Mouse (Mus musculus) gastrocnemius, postnatal 36 days (tissue): Measurements from ENCODE around the gene Tmcc3. TPM values are rescaled to one million over a fixed set of nuclear protein-coding genes. Genes with fewer than 3 reads are reported as not detected.

Experiments used
- DNase-seq, 2 experiments: peaks; one replicate each; pipeline ENCODE4 v3.0.0; 2022
- intact Hi-C: fragments of 180-260 bp; cut with DNase I; formaldehyde crosslinking; loops from one replicate; pipeline ENCODE4 v1.15.1; 2025
- long read RNA-seq, 2 experiments: library from polyadenylated mRNA; stranded (forward); transcript quantifications; one replicate each; pipeline ENCODE4 v2.0.0; 2021
- total RNA-seq, 2 experiments: library from RNA; stranded (reverse); gene quantifications; 2 replicates each; pipeline ENCODE4 v1.2.3; 2021

Gene Tmcc3
- 10 to 100 TPM; 17.3 to 19.3 TPM for total RNA-seq
- long read RNA-seq, experiment 1, full-length matches to known transcripts, result 3 of 7 reads
- long read RNA-seq, experiment 1, partial matches to known transcripts, result 0 of 7 reads
- long read RNA-seq, experiment 1, other reads (novel, unspliced or antisense), result 4 of 7 reads
- long read RNA-seq, experiment 2, full-length matches to known transcripts, result 7 of 17 reads
- long read RNA-seq, experiment 2, partial matches to known transcripts, result 0 of 17 reads
- long read RNA-seq, experiment 2, other reads (novel, unspliced or antisense), result 10 of 17 reads

- intact Hi-C loops, result no loop called here
- no peak for DNase-seq
Observed at GRCm38 (mm10) chr10:94311511-94312006, at the start of gene Tmcc3. Tmcc3 (plus strand) TSS chr10:94311949.

GRCm38 (mm10) chr10:94262646-94263045, 49.1 kb upstream of the Tmcc3 start:
- DNase-seq, result no peak
- intact Hi-C loops, result no loop called here

DNA sequence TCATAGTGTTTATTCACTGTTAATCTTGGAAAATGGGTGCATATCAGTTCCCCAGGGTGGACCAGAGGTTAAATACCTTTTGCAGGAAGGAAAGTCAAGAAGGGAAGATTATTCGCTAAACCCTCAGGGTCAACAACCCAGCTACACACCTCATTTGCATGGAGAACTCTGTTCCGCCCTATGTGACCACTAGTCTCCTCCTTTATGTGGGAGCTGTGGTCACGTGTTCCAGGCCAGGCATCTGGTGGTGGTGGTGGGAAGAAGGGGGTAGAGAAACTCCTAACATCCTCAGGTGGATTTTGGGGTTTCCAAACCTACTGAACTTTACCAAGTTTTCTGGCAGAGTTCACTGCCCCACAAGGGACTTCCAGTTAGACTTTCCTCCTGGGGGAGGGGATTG, 48.5 kb upstream of the Tmcc3 start:
- intact Hi-C loops, result no loop called here
- no peak for DNase-seq

GRCm38 (mm10) chr10:94265656-94266542, 45.9 kb upstream of the Tmcc3 start:
- intact Hi-C loops, result no loop called here
- no peak for DNase-seq

DNA sequence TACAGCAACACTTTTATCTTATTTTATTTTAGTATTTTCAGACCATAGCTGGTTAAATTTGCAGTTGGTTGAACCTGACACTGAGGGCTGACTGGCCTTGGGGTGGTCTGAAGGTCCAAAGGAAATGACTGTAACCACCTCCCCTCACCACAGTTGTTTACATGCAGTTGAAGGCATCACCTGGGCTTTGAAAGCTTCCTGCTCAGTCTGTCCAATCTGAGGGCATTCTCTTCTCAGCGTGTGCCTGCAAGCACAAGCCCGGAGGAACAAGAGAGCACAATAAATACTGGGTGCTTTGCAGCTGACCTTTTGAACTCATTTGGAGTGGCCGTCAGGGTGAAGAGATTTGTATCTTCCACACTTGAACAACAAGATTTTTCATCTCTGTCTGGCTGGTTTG, 36.4 kb upstream of the Tmcc3 start:
- intact Hi-C loops, result no loop called here
- no peak for DNase-seq

DNA sequence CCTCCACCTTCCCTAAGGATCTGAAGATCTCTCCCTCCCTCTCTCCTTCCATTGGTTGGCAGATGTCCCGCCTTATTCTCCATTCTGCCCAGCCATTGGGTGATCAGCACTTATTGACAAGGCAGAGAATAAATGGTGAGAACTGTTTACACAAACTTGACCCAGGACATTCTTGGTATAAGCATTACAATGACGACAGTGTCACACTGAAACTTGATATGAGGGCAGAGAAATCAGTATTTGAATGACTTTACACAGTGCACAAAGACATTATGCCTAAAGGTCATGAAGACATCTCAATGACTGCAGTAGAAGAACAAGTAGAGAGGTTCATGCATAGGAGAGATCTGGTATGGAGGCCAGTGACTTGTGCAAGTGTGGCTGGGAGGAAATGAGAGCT, 35.2 kb upstream of the Tmcc3 start:
- no peak for DNase-seq
- intact Hi-C loops, result no loop called here

DNA sequence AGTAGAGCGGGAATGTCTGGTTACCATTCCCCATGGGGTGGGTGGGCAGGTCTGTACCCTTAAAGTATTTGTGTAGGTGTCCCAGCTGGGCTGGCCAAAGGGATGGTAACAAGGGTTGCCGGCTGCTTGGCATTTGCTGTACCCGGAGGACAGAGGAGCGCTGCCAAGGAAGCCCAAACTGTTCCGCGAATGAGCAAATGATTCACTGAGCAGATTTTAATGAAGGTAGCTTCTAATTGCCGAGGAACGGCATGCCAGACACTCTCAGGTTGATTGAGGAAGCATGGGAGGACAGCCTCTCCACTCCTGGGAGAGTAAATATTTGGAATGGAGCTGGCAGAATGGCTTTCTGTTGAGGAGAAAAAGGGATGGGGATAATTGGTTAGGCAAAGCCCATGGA, 29.6 kb upstream of the Tmcc3 start:
- DNase-seq, result no peak
- intact Hi-C loops, result no loop called here

DNA sequence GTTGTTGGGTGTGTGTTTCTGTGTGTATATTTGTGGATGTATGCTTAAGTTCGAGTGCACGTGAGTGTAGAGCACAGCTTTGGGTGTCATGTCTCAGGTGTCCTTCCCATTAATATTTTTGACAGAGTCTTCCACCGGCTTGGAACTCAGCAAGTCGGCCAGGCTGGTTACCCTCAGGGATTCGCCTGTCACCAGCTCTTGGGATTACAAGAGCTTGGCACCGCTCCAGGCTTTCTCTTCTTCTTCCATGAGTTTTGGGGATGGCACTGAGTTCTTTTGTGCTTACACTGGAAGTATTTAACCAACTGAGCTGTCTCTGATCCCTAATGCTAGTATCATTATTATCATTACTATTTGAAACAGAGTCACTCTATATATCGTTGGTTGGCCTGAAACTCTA, 29.0 kb upstream of the Tmcc3 start:
- intact Hi-C loops, result no loop called here

DNA sequence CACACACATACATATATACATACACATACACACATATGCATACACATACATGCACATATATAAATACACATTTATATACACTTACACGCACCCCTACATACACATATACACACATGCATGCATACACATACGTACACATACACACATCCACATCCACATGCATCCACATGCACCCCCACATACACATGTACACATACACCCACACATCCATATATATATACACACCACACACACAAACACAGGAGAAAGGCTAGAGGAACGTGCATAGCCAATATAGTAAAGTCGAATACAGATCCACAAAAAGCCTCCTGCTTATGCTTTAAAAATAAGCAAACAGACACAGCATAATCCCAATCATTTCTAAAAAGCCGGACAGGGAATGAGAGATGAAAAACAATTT, 17.3 kb upstream of the Tmcc3 start:
- DNase-seq, result no peak
- intact Hi-C loops, result no loop called here

More for the DNA sequence above, 29.0 kb upstream of the Tmcc3 start:
- no peak for DNase-seq

DNA sequence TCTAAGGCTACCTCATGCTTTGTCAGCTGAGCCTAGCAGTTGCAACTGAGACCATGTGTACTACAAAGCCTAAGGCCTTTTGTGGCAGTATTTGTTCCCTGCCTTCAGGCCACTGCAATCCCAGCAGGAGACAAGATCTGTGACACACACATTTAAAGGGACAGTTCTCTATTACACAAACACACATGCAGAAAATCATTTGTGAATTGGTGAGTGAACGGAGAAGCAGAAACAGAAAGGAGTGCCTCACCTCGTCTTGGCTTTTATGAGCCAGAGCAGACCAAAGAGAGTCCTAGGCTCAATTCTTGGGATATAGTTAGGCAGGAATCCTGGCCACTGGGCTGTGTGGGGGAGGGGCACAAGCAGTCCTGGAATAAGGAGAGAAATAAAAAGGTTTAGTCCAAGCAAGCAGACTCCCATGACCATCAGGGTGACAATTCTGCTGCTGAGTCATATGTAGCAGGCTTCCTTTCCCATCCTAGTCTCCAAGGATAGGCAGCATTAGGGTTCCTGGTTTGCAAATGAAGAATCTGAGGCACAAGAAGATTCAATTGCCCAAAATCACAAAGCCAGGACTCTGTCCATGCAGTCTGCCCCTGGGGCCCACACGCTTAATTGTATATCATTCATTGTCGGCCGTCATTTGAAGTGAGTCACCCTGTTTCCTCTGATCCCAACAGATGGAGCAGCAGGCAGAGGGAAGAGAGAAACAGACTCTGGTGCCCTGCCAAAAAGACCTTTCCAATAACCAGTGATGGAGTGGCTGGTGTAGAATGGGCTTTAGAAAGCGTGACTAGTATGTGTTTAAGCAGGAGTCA, 16.6 kb upstream of the Tmcc3 start:
- DNase-seq, result no peak
- intact Hi-C loops, result no loop called here

DNA sequence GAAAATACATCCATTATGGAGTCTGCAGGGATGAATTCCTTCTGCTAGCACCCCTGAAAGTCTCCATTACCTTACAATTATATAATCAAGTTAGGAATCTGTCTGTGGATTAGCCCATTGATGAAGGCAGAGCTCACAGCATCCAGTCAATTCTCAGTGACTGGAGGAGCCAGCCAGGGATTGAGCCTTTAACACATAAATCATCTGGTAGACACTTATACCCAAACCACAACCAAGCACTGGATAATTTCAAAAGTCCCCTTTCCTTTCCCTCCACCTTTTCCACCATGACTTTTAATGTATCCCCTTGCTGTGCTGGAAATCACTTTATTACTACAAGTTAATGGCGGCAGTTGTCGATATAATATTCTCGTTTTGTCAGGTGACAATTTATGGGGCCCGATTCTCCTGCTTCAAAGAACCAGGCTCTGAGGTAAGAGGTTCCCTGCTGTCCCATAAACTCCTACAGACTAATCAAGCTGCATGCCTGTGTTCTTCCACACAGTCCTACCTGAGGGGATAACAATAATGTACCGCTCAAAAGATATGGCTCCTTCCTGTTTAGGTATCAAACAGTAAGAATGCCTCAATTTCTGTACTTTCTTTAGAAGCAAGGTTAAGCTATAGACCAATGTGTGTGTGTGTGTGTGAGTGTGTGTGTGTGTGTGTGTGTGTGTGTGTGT, 15.7 kb upstream of the Tmcc3 start:
- no peak for DNase-seq
- intact Hi-C loops, result no loop called here

GRCm38 (mm10) chr10:94298471-94298870, 13.3 kb upstream of the Tmcc3 start, which contains the start of gene Gm4792:
Gm4792 (minus strand) TSS chr10:94298703.
- intact Hi-C loops, result no loop called here
- DNase-seq, result no peak

DNA sequence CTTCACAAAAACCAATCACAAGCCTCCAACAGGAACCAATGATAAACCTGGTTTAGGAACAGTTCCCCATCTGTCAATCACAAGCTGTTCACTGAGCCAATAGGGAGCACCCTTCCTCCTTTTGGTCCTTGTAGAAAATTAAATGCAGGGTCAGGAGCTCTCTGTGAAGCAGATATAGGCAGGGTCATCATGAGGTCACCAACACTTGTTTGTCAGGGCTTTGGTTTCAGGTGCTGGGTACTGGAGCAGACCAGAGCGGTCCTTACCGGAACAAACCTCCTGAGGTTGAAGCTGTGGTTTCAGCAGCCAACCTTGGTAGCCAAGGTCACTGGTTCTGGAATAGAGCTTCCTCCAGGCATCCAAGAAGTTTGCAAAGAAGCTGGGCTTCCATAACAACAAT, 12.4 kb upstream of the Tmcc3 start:
- intact Hi-C loops, result no loop called here
- no peak for DNase-seq

DNA sequence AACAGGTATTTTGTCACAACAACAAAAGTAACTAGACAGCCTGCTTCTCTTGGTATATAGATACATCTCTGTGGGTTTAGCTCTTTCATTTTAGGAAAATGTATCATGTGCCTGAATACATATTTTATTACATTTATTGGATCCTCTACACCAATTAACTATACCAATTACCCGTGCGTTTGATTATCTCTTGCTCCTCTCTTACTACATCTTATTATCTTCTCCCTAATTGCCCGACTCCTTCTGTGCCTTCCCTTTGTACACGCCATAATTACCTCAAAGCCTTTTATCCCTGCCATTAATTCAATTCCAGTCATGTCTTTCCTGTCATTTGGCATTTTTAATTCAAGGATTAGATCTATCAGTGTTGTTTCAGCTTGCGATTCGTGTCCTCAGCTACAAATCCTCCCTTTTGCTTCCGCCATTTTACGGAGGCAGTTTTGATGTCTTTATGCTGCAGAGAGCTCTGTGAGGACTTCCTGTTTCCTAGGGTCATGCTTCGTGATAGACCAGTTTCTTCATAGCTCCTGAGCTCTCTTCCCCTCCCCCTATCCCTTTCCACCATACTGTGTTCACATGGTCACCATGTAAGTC, 7.6 kb upstream of the Tmcc3 start:
- DNase-seq, result no peak
- intact Hi-C loops, result no loop called here

- intact Hi-C loops, result no loop called here
- DNase-seq, result no peak
Observed at GRCm38 (mm10) chr10:94305526-94305925, 6.2 kb upstream of the Tmcc3 start.

GRCm38 (mm10) chr10:94310499-94311267, 1.1 kb upstream of the Tmcc3 start:
- DNase-seq, result no peak
- intact Hi-C loops, result no loop called here

- intact Hi-C loops, result no loop called here
- DNase-seq, result peak; percentile 23 to 24
Observed at GRCm38 (mm10) chr10:94312007-94312715, 412 bp downstream of the Tmcc3 start.

GRCm38 (mm10) chr10:94313146-94313545, 1.4 kb downstream of the Tmcc3 start:
- no peak for DNase-seq
- intact Hi-C loops, result no loop called here
